Mouse (Mus musculus) intestine, postnatal 0 days (tissue): ENCODE data around the gene Atg13. TPM values are rescaled to one million over a fixed set of nuclear protein-coding genes. Genes with fewer than 3 reads are reported as not detected.

Experiments used
- ATAC-seq: fragments of 200-750 bp; cut with Nextera tagmentation; 2 replicates; pipeline ENCODE4 v1.8.0; 2017; ENCODE audit warnings: mild to moderate bottlenecking, moderate TSS enrichment, moderate library complexity
- H3K27ac ChIP-seq: fragments of 300-500 bp; sonication (generic); 2 replicates; pipeline ENCODE4 v1.5.1; 2014; ENCODE audit warnings: mild to moderate bottlenecking, low read depth, low read length, moderate library complexity
- H3K27me3 ChIP-seq: fragments of 300-500 bp; sonication (generic); replicated peaks from 2 replicates; pipeline ENCODE4 v1.6.1; 2014; ENCODE audit warnings: low read length, mixed read lengths; ENCODE audit not compliant: control insufficient read depth, insufficient read depth
- H3K36me3 ChIP-seq: fragments of 300-500 bp; sonication (generic); 2 replicates; pipeline ENCODE4 v1.6.1; 2014; ENCODE audit warnings: mild to moderate bottlenecking, moderate library complexity; ENCODE audit not compliant: control insufficient read depth, insufficient read depth
- H3K4me1 ChIP-seq: fragments of 300-500 bp; sonication (generic); replicated peaks from 2 replicates; pipeline ENCODE4 v1.6.1; 2014; ENCODE audit warnings: antibody characterized with exemption, low read length, mixed read lengths; ENCODE audit not compliant: control insufficient read depth, insufficient read depth
- H3K4me2 ChIP-seq: fragments of 300-500 bp; sonication (generic); replicated peaks from 2 replicates; pipeline ENCODE4 v1.6.1; 2014; ENCODE audit warnings: low read depth, mild to moderate bottlenecking, moderate library complexity
- H3K4me3 ChIP-seq: fragments of 300-500 bp; sonication (generic); 2 replicates; pipeline ENCODE4 v1.5.1; 2014; ENCODE audit warnings: low read depth, low read length
- H3K9ac ChIP-seq: fragments of 300-500 bp; sonication (generic); 2 replicates; pipeline ENCODE4 v1.6.1; 2014; ENCODE audit warnings: mild to moderate bottlenecking, low read depth, low read length
- H3K9me3 ChIP-seq: fragments of 300-500 bp; sonication (generic); 2 replicates; pipeline ENCODE4 v1.6.1; 2016; ENCODE audit warnings: mixed run types; ENCODE audit not compliant: control insufficient read depth
- CTCF ChIP-seq: sonication (generic); IDR thresholded peaks from 2 replicates; pipeline ENCODE4 v1.5.1; 2016; ENCODE audit warnings: low read depth, mild to moderate bottlenecking, control low read depth, antibody characterized with exemption, moderate library complexity
- WGBS: fragments of 180-500 bp; shearing (Covaris S2); extraction: QIAGEN DNeasy Blood & Tissue Kit; methylation state at CpG from one replicate; pipeline ENCODE4 v1.1.7; 2014; 5-methylcytosine and 5-hydroxymethylcytosine counted together
- polyA plus RNA-seq: library from polyadenylated mRNA; unstranded; fragments of >200 nt; fragmentation: Nextera tagmentation; extraction: Ambion mirVana; gene quantifications from 2 replicates; pipeline ENCODE4 v1.2.1, GENCODE M21; 2015

The Atg13 gene
- polyA plus RNA-seq, 1 experiment from 2014 or later: 15.8 TPM

DNA sequence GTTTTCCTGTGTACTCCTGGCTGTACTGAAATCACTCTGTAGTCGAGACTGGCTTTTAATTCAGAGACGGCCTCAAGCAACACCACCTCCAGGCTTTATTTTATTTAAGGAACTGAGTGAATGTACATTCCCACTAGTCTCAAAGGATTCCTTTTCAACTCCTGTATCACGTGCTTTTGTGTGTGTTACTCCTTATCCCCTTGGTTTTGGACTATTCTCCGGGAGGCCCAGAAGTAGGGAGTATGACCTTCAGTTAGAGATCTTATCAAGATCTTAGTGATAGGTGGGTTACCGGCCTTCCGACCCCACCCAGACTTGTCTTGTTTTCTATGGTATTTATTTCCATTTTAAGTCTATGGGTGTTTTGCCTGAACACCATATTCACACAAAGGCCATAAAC, 4.6 kb downstream of the Atg13 start:
- 62% methylated on average over 6 of the region's 6 CpGs for WGBS
- Histone ChIP-seq H3K4me1 (0 out of 2 replicates have a peak, but pooled peaks cover 4% of the 10 kb centered on the region), H3K9me3 (no peaks in the 10 kb centered on the region), H3K4me2 (no peak overlapping the region), H3K27ac (no peak overlapping the region), H3K27me3 (no peaks in the 10 kb centered on the region), H3K9ac (no peak overlapping the region), H3K4me3 (no peak overlapping the region), H3K36me3 (no peaks in the 10 kb centered on the region)
- TF ChIP-seq CTCF: no peak
- no peak for ATAC-seq

- no peaks in the 10 kb centered on the region for H3K27me3 ChIP-seq
- 0 out of 2 replicates have a peak, but pooled peaks cover 5% of the 10 kb centered on the region for H3K4me1 ChIP-seq
- no peaks in the 10 kb centered on the region for H3K36me3 ChIP-seq
- H3K4me3 ChIP-seq: no peak overlapping the region
- WGBS: 51% methylated on average over 2 of the region's 2 CpGs
- H3K27ac ChIP-seq: peak overlapping the region; percentile 64; the same call in 1 of the 2 replicates
- H3K9me3 ChIP-seq: no peaks in the 10 kb centered on the region
- no peak overlapping the region for H3K4me2 ChIP-seq
- TF ChIP-seq CTCF: no peak
- ATAC-seq: no peak
- no peak overlapping the region for H3K9ac ChIP-seq
Measured at GRCm38 (mm10) chr2:91701366-91701765, 9.0 kb downstream of the Atg13 start.

DNA sequence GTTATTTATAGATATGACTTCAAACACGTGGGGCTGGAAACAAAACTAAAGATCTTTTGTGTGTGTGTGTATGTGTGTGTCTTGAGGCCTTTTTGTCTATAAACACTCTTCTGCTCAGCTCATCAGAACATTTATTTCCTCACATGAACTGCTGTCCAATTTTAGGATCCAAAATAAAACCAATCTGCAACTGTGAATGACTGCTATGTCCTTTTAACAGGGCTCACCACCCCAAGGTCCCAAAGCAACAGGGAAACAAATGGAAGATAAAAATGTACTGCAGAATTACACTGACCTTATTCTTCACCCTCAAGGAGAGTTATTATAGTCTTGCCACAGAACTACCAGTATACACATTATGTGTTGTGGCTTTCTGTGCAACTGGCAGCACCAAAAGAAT, 11.2 kb downstream of the Atg13 start:
- Histone ChIP-seq H3K36me3 (peaks cover 9% of the 10 kb centered on the region), H3K9ac (no peak overlapping the region), H3K4me2 (no peak overlapping the region), H3K4me3 (no peak overlapping the region), H3K4me1 (peaks cover 5% of the 10 kb centered on the region; the same call in 1 of the 2 replicates), H3K9me3 (no peaks in the 10 kb centered on the region), H3K27ac (no peak overlapping the region), H3K27me3 (no peaks in the 10 kb centered on the region)
- 72% methylated on average over 1 of the region's 1 CpGs for WGBS
- ATAC-seq: no peak
- no peak for TF ChIP-seq CTCF

- Histone ChIP-seq H3K27ac (no peak overlapping the region), H3K27me3 (no peaks in the 10 kb centered on the region), H3K4me1 (peaks cover 5% of the 10 kb centered on the region; the same call in 1 of the 2 replicates), H3K36me3 (peaks cover 28% of the 10 kb centered on the region), H3K4me3 (no peak overlapping the region), H3K9me3 (no peaks in the 10 kb centered on the region), H3K9ac (no peak overlapping the region), H3K4me2 (no peak overlapping the region)
- WGBS: 38% methylated on average over 1 of the region's 1 CpGs
- TF ChIP-seq CTCF: no peak
- peak; percentile 86 for ATAC-seq
Measured at GRCm38 (mm10) chr2:91696225-91696590, 14.2 kb downstream of the Atg13 start.

- Histone ChIP-seq H3K9ac (no peak overlapping the region), H3K27me3 (no peaks in the 10 kb centered on the region), H3K9me3 (no peaks in the 10 kb centered on the region), H3K4me2 (no peak overlapping the region), H3K4me3 (no peak overlapping the region), H3K4me1 (peaks cover 5% of the 10 kb centered on the region; the same call in 1 of the 2 replicates), H3K27ac (no peak overlapping the region), H3K36me3 (peaks cover 28% of the 10 kb centered on the region)
- peak; percentile 46; the same call in 1 of the 2 replicates for ATAC-seq
- no peak for TF ChIP-seq CTCF
- 83% methylated on average over 10 of the region's 10 CpGs for WGBS
Measured at GRCm38 (mm10) chr2:91695436-91696224, 14.7 kb downstream of the Atg13 start.

DNA sequence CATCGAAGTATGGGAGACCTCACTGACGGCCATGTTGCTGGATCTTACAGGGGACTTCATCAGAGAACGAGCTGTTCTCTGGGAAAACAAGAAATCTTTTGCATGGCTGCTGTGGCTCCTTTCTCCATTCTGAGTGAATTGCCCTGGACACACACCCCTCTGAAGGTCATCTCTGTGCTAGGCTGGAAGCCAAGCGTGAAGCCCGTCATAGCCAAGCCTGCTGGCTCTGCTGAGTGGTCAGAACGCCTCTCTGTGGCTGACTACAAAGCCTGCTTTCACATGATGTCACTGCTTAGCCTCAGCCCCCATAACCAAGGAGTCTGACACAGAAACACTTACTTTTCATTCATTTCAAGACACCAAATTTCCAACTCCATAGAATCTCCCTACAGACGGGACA, 20.9 kb downstream of the Atg13 start:
- Histone ChIP-seq H3K4me2 (no peak overlapping the region), H3K4me3 (no peak overlapping the region), H3K27me3 (no peaks in the 10 kb centered on the region), H3K27ac (no peak overlapping the region), H3K4me1 (no peaks in the 10 kb centered on the region), H3K9ac (no peak overlapping the region), H3K9me3 (no peaks in the 10 kb centered on the region), H3K36me3 (peaks cover 66% of the 10 kb centered on the region)
- no peak for TF ChIP-seq CTCF
- no peak for ATAC-seq
- WGBS: 82% methylated on average over 7 of the region's 7 CpGs
